Mouse (Mus musculus) central nervous system, embryonic 14 days (tissue): ENCODE results near the gene Gm44965. TPM values are rescaled to one million over a fixed set of nuclear protein-coding genes. Genes with fewer than 3 reads are reported as not detected.

Experiments
- polyA plus RNA-seq: library from polyadenylated mRNA; depleted of rRNA; stranded (reverse); fragments of >200 nt; gene quantifications from 2 replicates; pipeline ENCODE4 v1.2.3, GENCODE M21; 2012; rRNA removed

Gene Gm44965
- not detected in 2 replicates for polyA plus RNA-seq

DNA sequence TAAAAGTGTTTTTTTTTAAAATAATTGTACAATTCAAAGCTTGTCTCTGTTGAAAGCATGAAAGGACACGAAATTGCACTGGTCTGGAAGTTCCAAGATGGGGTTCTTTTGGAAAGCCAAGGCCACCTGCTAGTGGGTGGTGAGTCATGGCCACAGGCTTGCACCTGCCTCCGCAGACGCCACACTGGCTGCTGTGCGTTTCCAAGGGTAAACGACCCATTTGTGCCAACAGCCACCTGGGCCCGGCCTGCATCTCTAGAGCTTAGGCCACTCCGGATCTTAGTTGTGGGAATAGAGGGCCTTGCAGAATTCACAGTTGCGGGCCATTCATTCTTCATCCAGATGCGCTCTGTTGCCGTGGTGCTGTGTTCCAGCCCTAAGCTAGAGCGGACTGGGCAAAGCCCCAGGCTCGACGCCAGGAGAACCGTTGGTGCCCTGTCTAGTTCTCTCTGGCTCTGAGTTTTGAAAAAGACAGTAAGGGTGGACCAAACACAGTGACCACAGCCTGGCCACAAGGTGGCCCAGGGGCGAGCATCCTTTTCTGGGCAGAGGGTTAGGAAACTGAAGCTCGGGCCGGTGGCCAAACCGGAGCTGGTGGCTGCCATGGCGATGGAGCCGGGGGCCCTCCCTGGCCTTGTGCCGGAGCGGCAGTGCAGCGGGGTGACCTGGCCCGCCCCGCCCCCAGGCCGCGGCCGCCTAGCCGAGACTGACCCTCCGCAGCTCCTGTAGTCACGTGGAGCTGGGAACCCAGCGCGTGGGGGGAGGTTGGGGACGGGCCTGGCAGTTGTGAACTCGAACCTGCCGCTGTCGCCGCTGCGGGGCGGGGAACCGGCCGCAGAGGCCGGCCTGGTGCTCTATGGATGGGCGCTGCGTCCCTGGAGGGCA is at the start of gene Gm44965, which contains the start of gene Repin1:
Gene Gm44965 (plus strand): TSS at position 784 of the 885 bp plus-strand sequence.
Gene Repin1 (plus strand): TSS at position 726 of the 885 bp plus-strand sequence.

DNA sequence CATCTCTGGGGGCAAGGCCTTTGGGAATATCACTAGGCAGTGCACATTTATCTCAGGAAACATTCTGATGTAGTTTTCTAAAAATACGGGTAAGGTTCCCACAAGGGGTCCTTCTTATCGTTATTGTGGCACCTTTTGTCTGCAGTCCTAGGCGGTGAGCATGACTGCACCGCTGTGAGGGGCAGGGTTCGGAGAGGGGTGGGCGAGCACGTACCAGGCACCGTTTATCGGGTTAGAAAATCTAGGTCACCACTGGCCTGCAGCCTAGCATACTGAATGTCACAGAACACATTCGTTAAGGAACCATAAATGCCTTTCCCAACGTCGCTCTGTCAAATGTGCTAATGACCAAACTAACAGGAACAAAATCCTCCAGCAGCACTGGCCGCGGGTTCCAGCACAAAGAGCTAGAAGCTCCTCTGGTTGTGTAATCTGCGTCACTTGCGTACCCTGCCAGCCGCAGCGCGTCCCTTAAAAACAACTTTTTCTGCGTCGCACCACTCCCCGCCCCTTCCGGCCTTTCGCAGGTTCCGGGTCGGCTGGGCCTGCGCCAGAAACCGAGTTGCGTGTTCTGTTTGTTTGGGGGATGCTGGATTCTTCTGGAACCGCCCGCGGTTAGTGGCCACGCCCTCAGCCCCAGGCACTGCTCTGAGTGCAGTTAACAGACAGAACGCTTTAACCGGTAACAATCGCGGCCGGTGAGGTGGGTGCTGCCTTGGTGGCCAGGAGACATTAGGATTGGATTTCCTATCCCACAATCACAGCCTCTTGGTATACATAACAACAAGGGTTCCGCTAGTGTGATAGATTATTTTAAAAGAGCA is 39.2 kb upstream of the Gm44965 start, which contains the start of gene Lrrc61:
Gene Lrrc61 (plus strand): TSS at position 517 of the 824 bp plus-strand sequence.

DNA sequence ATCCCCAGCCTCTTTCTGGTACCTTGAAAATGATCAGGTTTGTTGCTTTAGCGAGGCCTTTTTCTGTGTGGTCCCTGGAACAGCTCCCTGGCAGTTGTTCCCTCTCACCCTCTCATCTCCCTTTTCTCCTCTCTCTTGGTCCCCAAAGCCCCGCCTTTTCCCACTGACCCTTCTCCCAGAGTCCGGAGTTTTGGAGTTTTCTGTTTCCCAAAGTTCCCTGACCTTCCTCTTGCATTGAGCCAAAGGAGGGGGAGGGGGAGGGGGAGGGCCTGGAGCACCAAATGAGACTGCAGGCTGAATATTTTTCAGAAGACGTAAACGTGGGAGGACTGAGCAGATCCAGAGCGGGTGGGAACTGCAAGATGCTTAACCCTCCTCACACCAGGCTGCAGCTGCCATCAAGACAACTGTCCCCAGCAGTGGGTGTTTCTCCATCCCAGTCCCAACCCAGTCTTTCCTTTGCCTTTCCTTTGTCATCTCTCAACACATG is 21.1 kb upstream of the Gm44965 start, which contains the start of gene Rarres2:
Gene Rarres2 (minus strand): TSS at position 218 of the 490 bp plus-strand sequence.

DNA sequence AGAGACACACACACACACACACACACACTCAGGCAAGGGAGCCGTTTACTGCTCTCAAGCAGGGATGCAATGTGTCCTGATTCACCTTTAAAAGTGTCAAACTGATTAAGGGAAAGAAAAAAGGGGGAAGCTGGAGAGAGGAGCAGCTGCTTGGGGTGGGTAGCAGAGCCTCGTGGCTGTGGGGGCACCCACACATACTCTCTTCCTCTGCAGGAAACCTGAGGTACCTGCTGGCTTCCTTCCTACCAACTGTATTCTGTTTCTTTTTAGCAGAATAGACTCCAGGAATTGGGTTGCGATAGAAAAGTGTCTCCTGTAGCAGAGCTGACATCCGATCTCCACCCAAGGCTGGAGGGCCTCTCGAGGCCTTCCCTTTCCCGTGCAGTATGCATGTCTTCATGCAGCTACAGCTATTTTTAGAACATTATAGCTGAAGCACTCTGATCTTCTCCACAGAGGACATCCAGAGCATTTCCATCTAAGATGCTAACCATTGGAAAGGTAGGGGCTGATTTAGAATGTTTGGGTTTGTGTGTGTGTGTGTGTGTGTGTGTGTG is 4.5 kb upstream of the Gm44965 start, which contains the start of gene Gm45021:
Gene Gm45021 (plus strand): TSS at position 417 of the 557 bp plus-strand sequence.

DNA sequence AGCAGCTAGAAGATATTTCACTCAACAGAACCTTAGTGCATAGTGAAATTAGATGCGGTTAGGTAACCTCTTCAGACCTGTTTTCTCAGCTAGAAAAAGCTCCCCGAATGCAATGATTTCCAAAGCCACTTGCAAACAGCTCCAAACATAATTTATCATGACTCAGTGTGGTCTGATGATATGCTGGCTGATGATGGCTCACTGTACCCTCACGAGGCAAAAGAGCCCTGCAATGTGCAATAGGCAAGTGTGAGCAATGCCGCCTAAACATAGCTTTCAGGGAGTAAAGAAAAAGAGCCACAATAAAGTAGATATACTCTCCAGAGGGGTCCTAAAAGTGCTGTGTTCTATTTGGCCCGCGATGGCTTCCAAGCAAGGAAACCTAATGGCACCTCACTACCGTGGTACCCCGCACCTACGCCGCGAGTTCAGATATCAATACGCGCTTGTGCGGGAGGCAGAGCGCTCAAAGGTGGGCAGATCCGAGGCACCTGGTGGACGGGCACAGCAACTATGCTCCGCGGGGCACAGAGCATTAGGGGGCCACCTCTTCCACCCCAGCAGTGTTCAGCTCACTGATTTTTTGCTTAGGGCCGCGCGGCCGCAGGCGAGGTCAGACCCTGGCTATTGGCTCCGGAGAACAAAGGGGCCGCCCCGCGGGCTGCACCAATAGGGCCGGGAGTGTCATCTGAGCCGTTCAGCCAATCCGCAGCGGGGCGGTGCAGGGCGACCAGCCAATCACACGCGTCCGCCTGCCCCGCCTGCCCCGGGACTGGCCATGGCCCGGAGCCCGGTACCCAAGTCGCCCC is 7.7 kb downstream of the Gm44965 start, which contains the start of gene Zfp775:
Gene Zfp775 (plus strand): TSS at position 793 of the 809 bp plus-strand sequence.

DNA sequence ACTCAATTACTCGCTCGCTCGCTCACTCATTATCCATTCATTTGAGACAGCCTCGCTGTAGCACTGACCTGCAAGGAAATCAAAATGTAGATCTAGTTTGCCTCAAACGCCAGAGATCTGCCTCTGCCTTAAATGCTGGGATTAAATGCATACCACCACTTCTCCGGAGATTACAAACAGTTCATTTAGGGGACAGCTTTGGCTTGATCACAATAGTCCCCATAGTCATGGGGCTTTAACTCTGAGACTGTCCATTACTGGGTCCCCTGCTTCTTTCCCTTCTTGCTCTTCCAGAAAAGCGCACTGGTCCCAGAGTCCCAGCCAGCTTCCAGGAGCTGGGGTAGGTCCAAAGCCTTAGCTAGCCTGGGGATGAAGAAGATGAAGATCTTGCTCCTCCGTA is 32.7 kb downstream of the Gm44965 start, which contains the start of gene AI854703:
Gene AI854703 (plus strand): TSS at position 301 of the 400 bp plus-strand sequence.

DNA sequence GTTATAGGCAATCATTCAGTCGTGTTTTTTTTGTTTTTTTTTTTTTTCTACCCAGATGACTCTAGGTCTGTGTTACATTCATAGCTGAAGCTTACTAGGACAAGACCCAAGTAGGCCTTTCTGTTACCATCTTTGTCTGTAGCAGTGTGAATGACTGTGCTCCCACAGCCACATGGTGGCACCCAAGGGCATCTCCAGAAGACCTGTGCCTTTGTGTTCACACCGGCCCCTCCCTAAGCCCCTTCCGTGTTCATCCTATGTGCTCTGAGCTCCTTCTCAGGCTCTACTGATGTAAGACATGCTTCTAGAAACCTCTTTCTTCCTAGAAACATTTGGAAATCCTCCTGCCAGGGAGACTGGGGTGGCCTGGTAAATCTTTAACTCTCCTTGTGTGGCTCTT is 53.3 kb downstream of the Gm44965 start, which contains the start of gene Gimap8:
Gene Gimap8 (plus strand): TSS at position 240 of the 400 bp plus-strand sequence.

Other genes with a start within 250 kb of the Gm44965 start
- gene Krba1, start 198.4 kb upstream of the Gm44965 start, polyA plus RNA-seq, result 41.3 and 43.6 TPM in 2 replicates
- 27.9 and 31.0 TPM in 2 replicates for gene Zfp467, start 148.1 kb upstream of the Gm44965 start, polyA plus RNA-seq
- 1.1 and 1.5 TPM in 2 replicates for gene Sspo, start 145.7 kb upstream of the Gm44965 start, polyA plus RNA-seq
- 145 and 151 TPM in 2 replicates for gene Atp6v0e2, start 56.3 kb upstream of the Gm44965 start, polyA plus RNA-seq
- 27.3 and 30.0 TPM in 2 replicates for gene Lrrc61, start 39.1 kb upstream of the Gm44965 start, polyA plus RNA-seq
- 3.2 and 5.9 TPM in 2 replicates for gene Rarres2, start 21.2 kb upstream of the Gm44965 start, polyA plus RNA-seq
- not detected in 2 replicates for gene Gm45021, start 4.3 kb upstream of the Gm44965 start, polyA plus RNA-seq
- gene Repin1, start 58 bp upstream of the Gm44965 start, polyA plus RNA-seq, result 49.5 and 49.9 TPM in 2 replicates
- gene Zfp775, start 8.1 kb downstream of the Gm44965 start, polyA plus RNA-seq, result 10.0 and 11.0 TPM in 2 replicates
- 8.2 and 8.7 TPM in 2 replicates for gene AI854703, start 32.8 kb downstream of the Gm44965 start, polyA plus RNA-seq
- 1.4 and 1.6 TPM in 2 replicates for gene Gimap8, start 53.3 kb downstream of the Gm44965 start, polyA plus RNA-seq
- gene Gimap9, start 82.2 kb downstream of the Gm44965 start, polyA plus RNA-seq, result 1.7 and 3.9 TPM in 2 replicates
- 1.7 and 3.1 TPM in 2 replicates for gene Gimap4, start 90.6 kb downstream of the Gm44965 start, polyA plus RNA-seq
- 5.3 and 7.0 TPM in 2 replicates for gene Gimap6, start 114.3 kb downstream of the Gm44965 start, polyA plus RNA-seq
- 0.48 and 1.2 TPM in 2 replicates for gene Gm28053, start 124.7 kb downstream of the Gm44965 start, polyA plus RNA-seq
- not detected in 2 replicates for gene Gimap7, start 124.7 kb downstream of the Gm44965 start, polyA plus RNA-seq
- gene Gimap1, start 145.1 kb downstream of the Gm44965 start, polyA plus RNA-seq, result 2.1 and 2.3 TPM in 2 replicates
- 1.3 and 1.9 TPM in 2 replicates for gene Gimap5, start 152.3 kb downstream of the Gm44965 start, polyA plus RNA-seq
- not detected in 2 replicates for gene Gimap3, start 176.9 kb downstream of the Gm44965 start, polyA plus RNA-seq
- gene Tmem176a, start 247.0 kb downstream of the Gm44965 start, polyA plus RNA-seq, result 11.8 and 21.8 TPM in 2 replicates
- 92.3 and 128 TPM in 2 replicates for gene Tmem176b, start 247.6 kb downstream of the Gm44965 start, polyA plus RNA-seq